Mouse (Mus musculus): ENCODE results near the gene Ssbp1.

Gene Ssbp1

DNA sequence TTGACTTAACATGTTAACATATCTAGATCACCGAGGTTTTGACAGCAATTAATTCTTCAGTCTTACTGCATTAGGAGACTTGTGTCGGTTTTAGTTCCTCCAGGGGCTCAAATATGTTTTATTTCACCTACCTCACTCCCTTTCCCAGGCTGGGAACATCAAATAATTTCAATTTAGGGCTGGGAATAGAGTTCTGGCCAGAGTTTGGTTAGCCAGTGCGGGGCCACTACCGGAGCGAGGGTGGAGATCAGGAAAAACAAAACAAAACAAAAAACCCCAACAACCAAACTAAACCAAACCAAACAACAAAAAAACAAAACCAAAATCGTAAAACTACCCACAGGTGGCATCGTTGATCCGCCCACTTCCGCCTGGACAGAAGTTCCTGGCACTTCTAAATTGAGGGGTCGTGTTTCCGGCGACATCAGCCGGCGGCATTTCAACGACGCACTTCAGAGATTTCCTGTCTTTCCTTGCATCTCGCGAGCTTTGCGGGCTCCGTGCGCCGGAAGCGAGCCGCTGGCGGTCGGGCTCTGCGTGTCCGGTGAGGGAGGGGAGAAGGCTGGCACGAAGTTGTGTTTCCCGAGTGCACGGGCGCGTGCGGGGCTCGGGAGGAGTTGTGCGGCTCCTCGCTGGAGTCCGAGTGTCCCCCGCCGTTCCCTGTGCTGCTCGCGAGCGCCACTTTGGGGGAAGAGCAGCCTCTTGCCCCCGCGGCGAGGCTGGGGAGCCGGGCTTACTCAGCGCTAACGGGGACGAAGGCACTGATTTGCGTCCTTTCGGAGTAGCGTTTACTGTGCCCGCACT is at the start of gene Ssbp1:
TSS of gene Ssbp1 (plus strand) at position 437 of the 804 bp plus-strand sequence.
- peak; percentile 90 to 91 for DNase-seq

- no peak for DNase-seq
These were observed 48.1 kb upstream of the Ssbp1 start for GRCm38 (mm10) chr6:40423013-40423412.

DNA sequence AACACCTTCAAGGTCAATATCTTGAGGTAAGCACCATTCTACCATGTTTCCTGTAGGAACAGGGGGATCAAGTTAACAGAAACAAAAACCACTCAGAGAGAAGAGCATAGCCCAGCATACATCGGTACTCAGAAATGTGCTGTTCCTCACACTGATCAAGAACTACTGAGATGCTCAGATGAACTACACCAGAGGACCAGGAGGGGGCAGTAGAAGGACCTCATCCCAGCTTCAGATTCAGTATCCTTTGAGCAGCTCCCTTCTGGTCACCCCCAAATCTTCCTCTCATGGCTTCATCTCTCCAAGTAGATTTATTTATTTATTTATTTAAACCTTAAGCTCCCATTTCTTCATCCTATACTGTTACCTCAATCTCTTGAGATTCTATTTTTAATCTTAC is 47.4 kb upstream of the Ssbp1 start:
- peak; percentile 60 to 66 for DNase-seq

- DNase-seq = peak; percentile 43 to 44
These were observed 43.7 kb upstream of the Ssbp1 start for GRCm38 (mm10) chr6:40427441-40427840.

GRCm38 (mm10) chr6:40428696-40429095 is 42.5 kb upstream of the Ssbp1 start:
- peak in 1 of 2 experiments; percentile 47 for DNase-seq

- peak; percentile 75 to 78 for DNase-seq
These were observed 41.6 kb upstream of the Ssbp1 start for GRCm38 (mm10) chr6:40429521-40429931.

- DNase-seq = peak in 1 of 2 experiments; percentile 25
These were observed 40.9 kb upstream of the Ssbp1 start for GRCm38 (mm10) chr6:40430251-40430650.

GRCm38 (mm10) chr6:40430878-40431277 is 40.3 kb upstream of the Ssbp1 start:
- DNase-seq = peak; percentile 62 to 77

GRCm38 (mm10) chr6:40431356-40431755 is 39.8 kb upstream of the Ssbp1 start:
- peak; percentile 86 to 89 for DNase-seq

- no peak for DNase-seq
These were observed 39.3 kb upstream of the Ssbp1 start for GRCm38 (mm10) chr6:40431812-40432211.

GRCm38 (mm10) chr6:40432346-40433275 is 38.5 kb upstream of the Ssbp1 start:
- DNase-seq = peak; percentile 84 to 88

DNA sequence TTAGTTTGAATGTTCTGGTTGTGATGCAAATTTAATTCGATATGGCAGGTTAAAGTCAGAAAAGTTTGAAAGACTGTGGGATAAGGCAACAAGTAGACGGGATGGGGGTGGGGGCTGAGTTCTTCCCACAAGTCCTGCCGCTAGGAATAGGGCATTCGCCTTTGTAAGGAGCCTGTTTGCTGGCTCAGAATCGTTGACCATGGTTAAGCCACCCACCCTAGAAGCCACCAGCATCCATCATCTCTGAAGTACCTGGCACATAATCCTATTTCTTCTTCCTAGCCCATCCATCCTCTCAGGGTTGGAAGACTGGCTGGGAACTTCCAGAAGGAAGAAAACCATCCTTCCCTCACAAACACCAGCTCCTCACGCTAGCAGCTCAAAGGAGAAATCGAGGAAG is 36.5 kb upstream of the Ssbp1 start:
- peak in 1 of 2 experiments; percentile 41 for DNase-seq

GRCm38 (mm10) chr6:40435151-40436046 is 35.8 kb upstream of the Ssbp1 start:
- DNase-seq = peak; percentile 74 to 77

- peak; percentile 95 for DNase-seq
These were observed 35.1 kb upstream of the Ssbp1 start, which contains the start of gene E330009J07Rik for GRCm38 (mm10) chr6:40436047-40436483. E330009J07Rik (minus strand) TSS chr6:40436135.

DNA sequence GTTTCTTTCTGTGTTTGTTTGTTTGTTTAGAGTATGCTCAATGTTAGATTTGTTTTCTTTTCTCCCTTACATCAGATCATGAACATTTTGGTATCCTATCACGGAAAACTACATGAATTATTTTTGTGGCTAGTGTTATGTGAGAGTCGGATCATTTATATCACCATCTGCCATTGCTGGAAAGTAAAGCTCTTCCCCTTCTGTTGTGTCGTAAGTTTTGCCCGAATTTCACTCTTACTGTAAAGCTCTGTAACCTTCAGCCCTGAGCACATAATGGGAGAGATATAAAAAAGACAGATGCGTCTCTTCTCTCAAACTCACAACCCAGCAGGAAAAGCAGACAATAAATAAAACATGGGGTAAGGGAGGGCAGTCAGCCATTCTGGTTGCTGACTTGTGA is 32.2 kb upstream of the Ssbp1 start, which contains the start of gene Wee2:
TSS of gene Wee2 (plus strand) at position 153 of the 400 bp plus-strand sequence.
- no peak for DNase-seq

GRCm38 (mm10) chr6:40439731-40440130 is 31.4 kb upstream of the Ssbp1 start:
- DNase-seq = no peak

- DNase-seq = no peak
These were observed 29.9 kb upstream of the Ssbp1 start for GRCm38 (mm10) chr6:40441276-40441675.

DNA sequence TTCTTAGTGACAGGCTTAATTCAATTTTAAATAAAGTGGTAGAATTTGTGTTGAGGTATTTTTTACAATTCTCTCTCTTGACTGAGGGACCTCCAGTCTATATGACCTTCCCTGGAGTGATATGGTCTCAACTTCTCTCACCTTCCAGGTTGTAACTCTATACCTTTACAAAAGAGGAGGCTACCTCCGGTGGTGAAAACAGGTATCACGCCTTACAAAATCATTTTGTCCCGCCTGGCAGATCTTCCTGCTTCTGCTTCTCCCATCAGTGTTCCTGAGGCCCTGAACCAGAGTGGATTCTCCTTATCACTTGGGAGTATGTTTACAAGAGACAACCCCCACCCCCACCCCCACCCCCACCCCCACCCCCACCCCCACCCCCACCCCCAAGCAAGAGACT is 29.4 kb upstream of the Ssbp1 start:
- no peak for DNase-seq

DNA sequence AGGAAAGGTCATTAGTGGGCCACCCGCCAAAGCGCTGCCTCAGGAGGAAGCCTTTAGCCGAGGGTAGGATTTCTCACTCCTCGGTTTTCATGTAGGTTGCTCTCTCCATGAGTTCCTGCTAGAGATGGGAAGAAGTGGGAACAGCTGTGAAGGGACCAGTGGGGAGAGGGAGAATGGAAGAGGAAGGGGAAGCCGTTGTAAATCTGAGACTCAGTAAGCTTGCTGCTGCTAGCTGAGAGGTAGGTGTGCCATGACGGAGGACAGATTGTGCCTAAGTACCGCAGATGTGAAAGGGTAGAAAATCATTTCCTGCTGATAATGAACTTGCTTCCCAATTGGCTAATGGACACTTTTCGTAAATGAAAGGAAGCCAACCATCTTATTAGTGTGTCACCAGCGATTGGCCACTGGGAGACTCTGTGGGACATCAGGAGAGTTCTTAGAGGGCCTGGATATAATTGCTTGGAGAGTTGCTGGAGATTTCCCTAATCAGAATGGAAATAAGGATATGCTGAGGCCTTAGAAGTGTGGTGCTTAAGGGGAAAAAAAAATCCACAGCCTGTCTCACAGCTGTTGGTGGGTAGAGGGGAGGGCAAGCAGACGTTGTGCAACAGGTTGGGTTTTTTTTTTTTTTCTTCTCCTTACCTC is 27.7 kb upstream of the Ssbp1 start:
- DNase-seq = no peak

DNA sequence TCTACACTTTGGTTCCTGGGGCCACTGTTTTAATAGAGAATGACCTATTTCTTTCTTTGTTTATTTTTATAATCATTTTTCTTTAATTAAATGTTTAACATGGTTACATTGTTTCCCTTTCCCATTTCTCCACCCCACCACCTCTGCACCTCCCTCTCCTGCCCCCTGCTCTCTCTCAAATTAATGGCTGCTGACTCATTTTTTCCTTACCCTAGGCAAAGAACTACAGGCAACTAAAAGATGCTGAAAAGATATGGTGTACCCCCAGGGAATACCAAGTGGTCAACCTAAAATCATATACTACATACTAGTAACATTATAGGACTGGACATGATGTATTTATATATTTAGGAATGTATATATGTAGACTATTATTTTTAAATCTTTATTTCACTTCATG is 22.5 kb upstream of the Ssbp1 start:
- DNase-seq = no peak

GRCm38 (mm10) chr6:40454436-40455041 is 16.6 kb upstream of the Ssbp1 start:
- no peak for DNase-seq
